Comparison of ENCODE assay signal across 19 mouse cellular contexts in the genomic region with DNA sequence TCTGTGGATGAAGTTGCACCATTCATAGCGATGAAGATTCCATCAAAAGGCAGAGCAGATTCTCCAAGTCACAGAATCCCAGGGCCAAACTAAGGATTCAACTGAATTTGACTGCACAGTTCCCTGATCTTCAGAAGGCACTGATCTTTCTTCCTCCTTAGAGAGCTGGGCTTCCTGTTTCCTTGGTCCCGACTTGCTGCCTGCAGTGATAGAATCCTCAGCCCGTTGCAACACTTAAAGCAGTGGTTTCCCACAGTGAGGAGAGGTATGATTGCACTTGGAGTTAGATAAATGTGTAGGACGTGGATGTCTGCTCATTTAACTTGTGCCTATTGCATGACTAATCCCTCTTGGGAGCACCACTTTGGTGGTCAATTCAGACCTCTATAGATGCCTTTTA.
DNase-seq lines count a peak whose midpoint lies in the region; ATAC-seq and TF ChIP-seq lines count a peak whose summit lies in the region.
"Had no signal": no experiment of that assay in that cellular context is flagged by ENCODE, and none has a peak within 500 bp of the region (broad histone marks: within the 10 kb centered on the region; RNA-seq: fewer than 3 reads in every experiment).

No protein-coding gene starts in this region.

- H3K27me3 ChIP-seq in intestine, embryonic 15.5 days (replicated peaks) = no peaks in the 10 kb centered on the region
- H3K27me3 ChIP-seq: embryonic facial prominence, embryonic 13.5 days; heart, embryonic 12.5 days had no signal

- H3K4me1 ChIP-seq in bone marrow macrophage, adult 2 months (ENCODE audit: control insufficient read depth, insufficient read depth, low read length) = peaks cover 42% of the 10 kb centered on the region
- H3K4me1 ChIP-seq in intestine, embryonic 15.5 days (replicated peaks) = peaks cover 5% of the 10 kb centered on the region; the same call in 1 of the 2 replicates

- no peak for TF ChIP-seq CTCF in bone marrow macrophage, adult 2 months (IDR thresholded peaks at IDR 0.05; ENCODE audit: low read depth, low read length)

- TF ChIP-seq POLR2A in bone marrow macrophage, adult 2 months (IDR thresholded peaks at IDR 0.05; ENCODE audit: borderline replicate concordance, low read depth, low read length) = no peak

- ATAC-seq in intestine, embryonic 15.5 days = no peak
- ATAC-seq: forebrain, embryonic 16.5 days had no signal

- H3K36me3 ChIP-seq in macrophage (ENCODE audit: inconsistent target) = no peaks in the 10 kb centered on the region
- no peaks in the 10 kb centered on the region for H3K36me3 ChIP-seq in intestine, embryonic 15.5 days
- H3K36me3 ChIP-seq: embryonic facial prominence, embryonic 13.5 days; forebrain, embryonic 12.5 days; heart, embryonic 12.5 days; hindbrain, embryonic 15.5 days had no signal

- no peaks in the 10 kb centered on the region for H3K9me3 ChIP-seq in intestine, embryonic 15.5 days
- H3K9me3 ChIP-seq: embryonic facial prominence, embryonic 13.5 days; forebrain, embryonic 12.5 days; heart, embryonic 12.5 days; hindbrain, embryonic 15.5 days had no signal

- peak overlapping the region; percentile 86 for H3K27ac ChIP-seq in bone marrow macrophage, adult 2 months (ENCODE audit: insufficient read depth, low read depth, low read length)
- peak overlapping the region; percentile 43 for H3K27ac ChIP-seq in macrophage
- H3K27ac ChIP-seq in intestine, embryonic 15.5 days = no peak overlapping the region
- H3K27ac ChIP-seq: embryonic facial prominence, embryonic 13.5 days; forebrain, embryonic 12.5 days; hindbrain, embryonic 15.5 days had no signal

- H3K9ac ChIP-seq in intestine, embryonic 15.5 days = no peak overlapping the region
- H3K9ac ChIP-seq: embryonic facial prominence, embryonic 13.5 days; forebrain, embryonic 12.5 days; heart, embryonic 12.5 days; hindbrain, embryonic 15.5 days had no signal

- no peak overlapping the region for H3K4me2 ChIP-seq in intestine, embryonic 15.5 days (replicated peaks)
- H3K4me2 ChIP-seq: embryonic facial prominence, embryonic 13.5 days; forebrain, embryonic 12.5 days; heart, embryonic 12.5 days; hindbrain, embryonic 15.5 days had no signal

- no peak overlapping the region for H3K4me3 ChIP-seq in bone marrow macrophage, adult 2 months (ENCODE audit: insufficient read depth, low read length)
- no peak overlapping the region for H3K4me3 ChIP-seq in macrophage (ENCODE audit: inconsistent target)
- no peak overlapping the region for H3K4me3 ChIP-seq in intestine, embryonic 15.5 days (replicated peaks)
- H3K4me3 ChIP-seq: embryonic facial prominence, embryonic 13.5 days; forebrain, embryonic 12.5 days; heart, embryonic 12.5 days; hindbrain, embryonic 15.5 days had no signal

- DNase-seq in lung, postnatal 25 days (ENCODE audit: low spot score) = peak; percentile 12
- DNase-seq in lung, postnatal 10 days = no peak
- no peak for DNase-seq in testis, postnatal 14 days (ENCODE audit: low spot score)
- no peak for DNase-seq in layer of hippocampus, adult 9-11 months
- DNase-seq: adrenal gland, adult 8-10 months; adrenal gland, postnatal 36 days; cerebellum, adult 11-12 months; cerebellum, adult 9-10 months; cerebellum, postnatal 25 days; gastrocnemius, postnatal 10 days; heart, postnatal 36 days had no signal

- WGBS in macrophage (ENCODE audit: missing documents) = 26% methylated on average over 4 of the region's 4 CpGs
- 76% methylated on average over 4 of the region's 4 CpGs for WGBS in intestine, embryonic 15.5 days

- no peaks in the 10 kb centered on the region for H3K79me2 ChIP-seq in macrophage (ENCODE audit: inconsistent target)
